Mouse (Mus musculus) forebrain, postnatal 0 days (tissue): ENCODE data around the gene Trpm3. TPM values are rescaled to one million over a fixed set of nuclear protein-coding genes. Genes with fewer than 3 reads are reported as not detected.
A peak's percentile ranks its signal among the peaks of the same experiment; 100 is the strongest.

Experiments
- ATAC-seq: fragments of 200-750 bp; cut with Nextera tagmentation; 2 replicates; pipeline ENCODE4 v1.8.0; 2017; ENCODE audit warnings: mild to moderate bottlenecking, moderate library complexity
- DNase-seq: peaks from one replicate; pipeline ENCODE4 v3.0.0-alpha.2; 2015
- H3K27ac ChIP-seq: fragments of 300-500 bp; sonication (generic); 2 replicates; pipeline ENCODE4 v1.5.1; 2014; ENCODE audit warnings: low read depth, mild to moderate bottlenecking, antibody characterized with exemption, low read length, moderate library complexity, mixed read lengths
- H3K27me3 ChIP-seq: fragments of 300-500 bp; sonication (generic); 2 replicates; pipeline ENCODE4 v1.6.1; 2014; ENCODE audit warnings: mild to moderate bottlenecking, low read length, mixed read lengths; ENCODE audit not compliant: insufficient read depth
- H3K36me3 ChIP-seq: fragments of 300-500 bp; sonication (generic); 2 replicates; pipeline ENCODE4 v1.6.1; 2014; ENCODE audit warnings: mild to moderate bottlenecking, moderate library complexity; ENCODE audit not compliant: insufficient read depth
- H3K4me1 ChIP-seq: fragments of 300-500 bp; sonication (generic); 2 replicates; pipeline ENCODE4 v1.6.1; 2014; ENCODE audit warnings: antibody characterized with exemption; ENCODE audit not compliant: insufficient read depth
- H3K4me2 ChIP-seq: fragments of 300-500 bp; sonication (generic); 2 replicates; pipeline ENCODE4 v1.6.1; 2014; ENCODE audit warnings: low read depth, mild to moderate bottlenecking, moderate library complexity
- H3K4me3 ChIP-seq: fragments of 300-500 bp; sonication (generic); 2 replicates; pipeline ENCODE4 v1.5.1; 2014; ENCODE audit warnings: low read depth, low read length, mixed read lengths
- H3K9ac ChIP-seq: fragments of 300-500 bp; sonication (generic); 2 replicates; pipeline ENCODE4 v1.6.1; 2014; ENCODE audit warnings: mild to moderate bottlenecking
- H3K9me3 ChIP-seq: fragments of 300-500 bp; sonication (generic); 2 replicates; pipeline ENCODE4 v1.6.1; 2016; ENCODE audit warnings: low read length
- CTCF ChIP-seq: sonication (generic); IDR thresholded peaks from 2 replicates; pipeline ENCODE4 v1.5.1; 2016; ENCODE audit warnings: antibody characterized with exemption, control low read depth, low read depth
- WGBS: fragments of 180-500 bp; shearing (Covaris S2); extraction: QIAGEN DNeasy Blood & Tissue Kit; methylation state at CpG from one replicate; pipeline ENCODE4 v1.1.7; 2014; 5-methylcytosine and 5-hydroxymethylcytosine counted together
- polyA plus RNA-seq: library from polyadenylated mRNA; unstranded; fragments of >200 nt; fragmentation: Nextera tagmentation; extraction: Ambion mirVana; gene quantifications from 2 replicates; pipeline ENCODE4 v1.2.1, GENCODE M21; 2015
- total RNA-seq: library from RNA; depleted of rRNA; stranded (reverse); fragments of >200 nt; gene quantifications from 2 replicates; pipeline ENCODE4 v1.2.3, GENCODE M21; 2014

Gene Trpm3
- total and polyA plus RNA-seq, 2 experiments from 2014 or later = 25.6 to 39.7 TPM

DNA sequence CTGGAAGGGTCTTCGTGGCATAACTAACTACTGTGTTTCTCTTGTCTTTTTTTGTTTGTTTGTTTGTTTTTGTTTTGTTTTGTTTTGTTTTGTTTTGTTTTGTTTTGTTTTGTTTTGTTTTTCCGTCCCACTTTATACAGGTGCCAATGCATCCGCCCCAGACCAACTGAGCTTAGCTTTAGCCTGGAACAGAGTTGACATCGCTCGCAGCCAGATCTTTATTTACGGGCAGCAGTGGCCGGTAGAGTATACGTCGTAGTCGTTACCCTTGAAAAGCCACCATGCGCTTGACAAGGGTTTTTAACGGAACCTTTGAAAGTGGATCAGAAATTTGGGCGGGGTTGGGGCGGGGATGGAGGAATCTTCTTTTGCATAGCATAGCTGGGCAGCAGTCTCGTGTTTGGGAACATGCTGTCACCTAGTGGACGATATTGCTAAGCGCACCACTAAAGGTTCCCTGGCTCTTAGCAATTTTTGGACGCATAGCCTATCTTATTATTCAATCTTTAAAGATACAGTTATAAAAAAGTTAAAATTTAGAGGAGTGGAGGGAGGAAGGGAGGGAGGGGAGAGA is 745.0 kb downstream of the Trpm3 start:
- Histone ChIP-seq H3K4me2 (peak overlapping the region; percentile 46), H3K36me3 (no peaks in the 10 kb centered on the region), H3K9ac (no peak overlapping the region), H3K4me3 (peak overlapping the region; percentile 24), H3K4me1 (0 out of 2 replicates have a peak, but pooled peaks cover 5% of the 10 kb centered on the region), H3K27me3 (no peaks in the 10 kb centered on the region), H3K27ac (no peak overlapping the region), H3K9me3 (no peaks in the 10 kb centered on the region)
- ATAC-seq = peak; percentile 92
- peak; percentile 87 for DNase-seq
- TF ChIP-seq CTCF = peak; percentile 87
- 18% methylated on average over 18 of the region's 18 CpGs for WGBS

DNA sequence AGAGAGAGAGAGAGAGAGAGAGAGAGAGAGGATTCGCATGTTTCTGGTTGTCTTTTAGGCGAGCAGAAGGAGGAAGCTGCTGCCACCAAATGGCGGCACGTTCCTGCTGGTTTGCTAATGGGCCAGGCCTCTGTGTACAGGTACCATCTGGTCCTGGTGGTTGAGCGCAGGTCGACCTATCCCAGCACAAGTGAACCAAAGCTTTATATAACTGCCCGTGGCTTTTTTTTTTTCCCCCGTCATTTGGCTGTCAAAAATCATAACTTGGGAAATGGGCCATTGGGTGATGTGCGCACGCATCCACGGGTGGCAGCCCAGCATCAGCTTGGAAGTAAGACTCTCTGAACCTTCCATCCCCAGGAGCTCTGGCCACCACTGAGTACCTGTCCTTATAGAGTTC is 745.5 kb downstream of the Trpm3 start:
- 37% methylated on average over 11 of the region's 11 CpGs for WGBS
- H3K9ac ChIP-seq = no peak overlapping the region
- H3K4me1 ChIP-seq = 0 out of 2 replicates have a peak, but pooled peaks cover 5% of the 10 kb centered on the region
- no peaks in the 10 kb centered on the region for H3K36me3 ChIP-seq
- no peak for TF ChIP-seq CTCF
- no peak overlapping the region; the same call in 1 of the 2 replicates for H3K4me3 ChIP-seq
- H3K27me3 ChIP-seq = no peaks in the 10 kb centered on the region
- no peaks in the 10 kb centered on the region for H3K9me3 ChIP-seq
- H3K4me2 ChIP-seq = peak overlapping the region; percentile 46
- no peak overlapping the region for H3K27ac ChIP-seq
- peak; percentile 70 for ATAC-seq
- DNase-seq = peak; percentile 76

DNA sequence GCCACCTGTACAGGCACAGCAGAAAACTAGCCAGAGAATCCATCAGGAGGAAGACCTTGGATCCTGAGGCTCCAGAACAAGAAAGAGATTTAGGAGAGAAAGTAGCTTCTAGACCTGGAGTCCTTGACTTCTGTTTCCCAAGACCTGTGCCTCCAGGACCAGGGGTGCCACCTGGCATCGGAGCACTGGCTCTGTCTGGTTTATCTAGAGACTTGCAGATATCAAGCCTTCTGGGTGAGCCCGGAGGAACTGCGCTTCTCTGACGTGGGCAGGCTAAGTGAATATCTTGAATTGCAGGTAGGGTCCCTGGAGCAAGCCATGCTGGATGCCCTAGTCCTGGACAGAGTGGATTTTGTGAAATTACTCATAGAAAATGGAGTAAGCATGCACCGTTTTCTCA is 746.2 kb downstream of the Trpm3 start:
- no peak for ATAC-seq
- 96% methylated on average over 5 of the region's 5 CpGs for WGBS
- 0 out of 2 replicates have a peak, but pooled peaks cover 5% of the 10 kb centered on the region for H3K4me1 ChIP-seq

DNA sequence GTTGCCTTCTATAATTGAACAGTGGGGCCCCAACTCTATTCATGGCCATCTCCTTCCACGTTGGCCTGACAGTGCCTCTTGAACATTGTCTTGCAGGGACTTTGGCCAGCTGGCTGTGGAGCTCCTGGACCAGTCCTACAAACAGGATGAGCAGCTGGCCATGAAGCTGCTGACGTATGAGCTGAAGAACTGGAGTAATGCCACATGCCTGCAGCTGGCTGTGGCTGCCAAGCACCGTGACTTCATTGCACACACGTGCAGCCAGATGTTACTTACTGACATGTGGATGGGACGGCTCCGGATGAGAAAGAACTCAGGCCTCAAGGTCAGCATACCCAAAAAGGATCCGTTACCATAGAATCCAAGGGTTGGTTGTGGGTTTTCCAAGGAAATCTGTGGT is 763.0 kb downstream of the Trpm3 start:
- H3K4me2 ChIP-seq = no peak overlapping the region
- no peak overlapping the region for H3K4me3 ChIP-seq
- peaks cover 5% of the 10 kb centered on the region; the same call in 1 of the 2 replicates for H3K4me1 ChIP-seq
- DNase-seq = no peak
- no peak overlapping the region for H3K27ac ChIP-seq
- H3K9me3 ChIP-seq = no peaks in the 10 kb centered on the region
- ATAC-seq = no peak
- WGBS = 91% methylated on average over 7 of the region's 7 CpGs
- no peak for TF ChIP-seq CTCF
- H3K27me3 ChIP-seq = no peaks in the 10 kb centered on the region
- H3K9ac ChIP-seq = no peak overlapping the region
- peaks cover 3% of the 10 kb centered on the region; the same call in 1 of the 2 replicates for H3K36me3 ChIP-seq

More for the DNA sequence above, 746.2 kb downstream of the Trpm3 start:
- no peak for DNase-seq
- H3K27me3 ChIP-seq = no peaks in the 10 kb centered on the region
- H3K4me2 ChIP-seq = no peak overlapping the region
- no peaks in the 10 kb centered on the region for H3K9me3 ChIP-seq
- no peak overlapping the region for H3K4me3 ChIP-seq
- no peak overlapping the region for H3K27ac ChIP-seq
- TF ChIP-seq CTCF = no peak
- H3K9ac ChIP-seq = no peak overlapping the region
- H3K36me3 ChIP-seq = no peaks in the 10 kb centered on the region

DNA sequence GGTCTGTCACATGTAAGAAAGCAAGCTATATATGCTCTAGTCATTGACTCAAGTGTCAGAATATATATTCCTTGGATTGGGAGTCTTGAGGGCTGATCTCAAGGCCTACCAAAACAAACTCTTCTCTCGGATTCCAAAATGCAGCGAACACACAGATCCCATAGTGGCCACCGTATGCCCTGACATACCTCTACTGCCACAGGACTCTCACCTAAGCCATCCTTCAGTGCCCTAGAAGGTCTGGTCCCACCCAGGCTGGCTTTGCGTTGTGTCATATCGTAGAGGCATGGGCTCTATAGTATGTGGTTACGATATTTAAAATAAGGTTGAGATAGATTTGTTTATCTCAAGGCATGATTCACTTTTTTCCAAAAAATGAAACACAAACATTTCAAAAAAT is 763.5 kb downstream of the Trpm3 start:
- Histone ChIP-seq H3K36me3 (peaks cover 3% of the 10 kb centered on the region; the same call in 1 of the 2 replicates), H3K4me2 (no peak overlapping the region), H3K9me3 (no peaks in the 10 kb centered on the region), H3K4me3 (no peak overlapping the region), H3K27ac (no peak overlapping the region), H3K9ac (no peak overlapping the region), H3K4me1 (peaks cover 5% of the 10 kb centered on the region; the same call in 1 of the 2 replicates), H3K27me3 (no peaks in the 10 kb centered on the region)
- DNase-seq (no peak), ATAC-seq (no peak)
- 96% methylated on average over 6 of the region's 6 CpGs for WGBS
- TF ChIP-seq CTCF = no peak

DNA sequence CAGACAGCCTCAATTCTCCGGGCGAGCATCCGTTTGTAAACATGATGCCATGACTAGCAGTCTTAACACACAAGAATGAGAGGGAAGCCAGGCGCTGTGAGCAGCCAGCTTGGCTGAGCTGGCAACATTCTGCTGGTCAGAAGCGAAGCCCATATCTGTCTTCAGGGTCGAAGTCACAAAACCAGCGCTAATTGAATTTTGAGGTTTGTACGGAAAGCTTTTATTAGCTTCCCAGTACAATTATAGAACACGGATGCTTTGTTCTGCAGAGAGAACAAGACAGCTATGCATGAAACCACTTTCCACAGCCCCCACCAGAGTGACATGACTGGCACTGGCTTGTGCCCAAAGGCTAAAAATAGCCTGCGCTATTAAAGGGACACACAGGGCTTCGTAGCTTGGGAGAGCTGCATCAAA is 766.2 kb downstream of the Trpm3 start:
- no peak overlapping the region; the same call in 1 of the 2 replicates for H3K9ac ChIP-seq

DNA sequence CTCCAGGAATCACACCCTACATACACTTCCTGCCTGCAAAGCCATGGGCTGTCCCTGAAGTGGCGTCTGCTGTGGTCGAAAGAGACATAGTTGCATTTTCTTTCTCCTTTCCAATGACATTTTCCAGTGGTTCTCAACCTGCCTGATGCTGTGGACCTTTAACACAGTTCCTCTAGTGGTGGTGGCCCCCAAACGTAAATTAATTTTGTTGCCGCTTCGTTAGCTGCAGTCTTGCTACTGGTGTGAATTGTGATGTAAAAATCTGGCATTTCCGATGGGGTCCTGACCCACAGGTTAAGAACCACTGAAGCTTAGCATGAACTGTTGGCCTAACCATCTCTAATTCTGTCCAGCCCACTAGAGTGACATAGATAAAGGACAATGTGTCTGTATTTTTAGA is 771.8 kb downstream of the Trpm3 start:
- Histone ChIP-seq H3K27me3 (no peaks in the 10 kb centered on the region), H3K9me3 (no peaks in the 10 kb centered on the region), H3K4me2 (no peak overlapping the region), H3K4me1 (no peaks in the 10 kb centered on the region), H3K27ac (no peak overlapping the region), H3K9ac (no peak overlapping the region), H3K4me3 (no peak overlapping the region), H3K36me3 (peaks cover 9% of the 10 kb centered on the region)
- no peak for DNase-seq
- 77% methylated on average over 6 of the region's 6 CpGs for WGBS
- ATAC-seq = no peak
- no peak for TF ChIP-seq CTCF

More for the DNA sequence above, 766.2 kb downstream of the Trpm3 start:
- Histone ChIP-seq H3K4me3 (no peak overlapping the region), H3K36me3 (peaks cover 5% of the 10 kb centered on the region; the same call in 1 of the 2 replicates), H3K27me3 (no peaks in the 10 kb centered on the region), H3K4me1 (peaks cover 5% of the 10 kb centered on the region; the same call in 1 of the 2 replicates), H3K9me3 (no peaks in the 10 kb centered on the region), H3K27ac (peak overlapping the region; percentile 80), H3K4me2 (peak overlapping the region; percentile 29)
- no peak for TF ChIP-seq CTCF
- DNase-seq (peak; percentile 80), ATAC-seq (peak; percentile 91)
- 23% methylated on average over 11 of the region's 11 CpGs for WGBS
